Mouse (Mus musculus) bone marrow macrophage, adult 2 months (primary cell): Measurements from ENCODE around the gene Fbxw9.
"Not testable (repeated sequence)": the region's sequence is repeated elsewhere in the genome, so short reads cannot be mapped to it uniquely, and the experiment has no call there.

Source experiments
- CTCF ChIP-seq: IDR thresholded peaks from 2 replicates; pipeline ENCODE4 v1.5.1; 2012; ENCODE audit warnings: low read depth, mild to moderate bottlenecking, low read length, moderate library complexity
- POLR2A ChIP-seq: IDR thresholded peaks from 2 replicates; pipeline ENCODE4 v1.6.1; 2012; ENCODE audit warnings: mild to moderate bottlenecking, low read depth, low read length, borderline replicate concordance

DNA sequence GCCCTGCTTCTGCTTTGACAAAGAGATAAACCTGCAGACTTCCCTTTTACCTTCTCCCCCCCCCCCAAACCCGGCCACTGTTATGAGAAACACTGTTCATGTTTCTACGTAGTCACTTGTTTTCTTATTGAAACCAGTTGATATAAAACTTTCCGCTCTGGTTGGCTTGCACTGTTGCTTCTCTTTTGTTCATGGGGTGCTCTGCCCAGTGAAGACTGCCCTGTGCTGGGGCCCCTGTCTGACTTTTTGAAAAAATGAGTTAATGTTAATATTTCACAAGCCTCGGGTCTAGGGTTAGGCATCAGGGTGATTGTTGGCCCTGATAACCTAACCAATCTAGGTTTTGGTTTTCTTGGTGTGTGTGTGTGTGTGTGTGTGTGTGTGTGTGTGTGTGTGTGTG is 22.3 kb downstream of the Fbxw9 start:
- not testable (repeated sequence) for TF ChIP-seq CTCF, POLR2A
